Mouse (Mus musculus) heart, embryonic 12.5 days (tissue): ENCODE measurements around the gene Gm42715. TPM values are rescaled to one million over a fixed set of nuclear protein-coding genes. Genes with fewer than 3 reads are reported as not detected.
A peak's percentile ranks its signal among the peaks of the same experiment; 100 is the strongest.

Source experiments
- ATAC-seq: fragments of 200-750 bp; cut with Nextera tagmentation; 2 replicates; pipeline ENCODE4 v1.8.0; 2017; ENCODE audit warnings: moderate TSS enrichment, moderate library complexity; ENCODE audit not compliant: insufficient number of reproducible peaks, low FRiP score
- H3K27ac ChIP-seq: fragments of 300-500 bp; sonication (generic); 2 replicates; pipeline ENCODE4 v1.5.1; 2016; ENCODE audit warnings: mild to moderate bottlenecking, moderate library complexity; ENCODE audit not compliant: poor library complexity, severe bottlenecking
- H3K27me3 ChIP-seq: fragments of 300-500 bp; sonication (generic); replicated peaks from 2 replicates; pipeline ENCODE4 v1.6.1; 2016; ENCODE audit warnings: mild to moderate bottlenecking, moderate library complexity
- H3K36me3 ChIP-seq: fragments of 300-500 bp; sonication (generic); 2 replicates; pipeline ENCODE4 v1.6.1; 2016; ENCODE audit warnings: mild to moderate bottlenecking, moderate library complexity
- H3K4me1 ChIP-seq: fragments of 300-500 bp; sonication (generic); replicated peaks from 2 replicates; pipeline ENCODE4 v1.6.1; 2016; ENCODE audit warnings: mild to moderate bottlenecking
- H3K4me2 ChIP-seq: fragments of 300-500 bp; sonication (generic); 2 replicates; pipeline ENCODE4 v1.6.1; 2016; ENCODE audit warnings: mild to moderate bottlenecking, moderate library complexity
- H3K4me3 ChIP-seq: fragments of 300-500 bp; sonication (generic); 2 replicates; pipeline ENCODE4 v1.5.1; 2016; ENCODE audit warnings: mild to moderate bottlenecking
- H3K9ac ChIP-seq: fragments of 300-500 bp; sonication (generic); 2 replicates; pipeline ENCODE4 v1.6.1; 2016; ENCODE audit warnings: mild to moderate bottlenecking, moderate library complexity
- H3K9me3 ChIP-seq: fragments of 300-500 bp; sonication (generic); replicated peaks from 2 replicates; pipeline ENCODE4 v1.6.1; 2016; ENCODE audit warnings: mild to moderate bottlenecking, moderate library complexity
- WGBS: fragments of 180-500 bp; shearing (Covaris S2); methylation state at CpG from one replicate; pipeline ENCODE4 v1.1.7; 2016; 5-methylcytosine and 5-hydroxymethylcytosine counted together
- polyA plus RNA-seq: library from polyadenylated mRNA; unstranded; fragments of >200 nt; fragmentation: Nextera tagmentation; extraction: Ambion mirVana; gene quantifications from 2 replicates; pipeline ENCODE4 v1.2.1, GENCODE M21; 2016

Gm42715 gene
- polyA plus RNA-seq, 1 experiment from 2014 or later, result 8.5 TPM

GRCm38 (mm10) chr7:127586149-127586548, 66.8 kb downstream of the Gm42715 start:
- 66% methylated on average over 6 of the region's 6 CpGs for WGBS
- peaks cover 59% of the 10 kb centered on the region for H3K36me3 ChIP-seq
- H3K27ac ChIP-seq, result no peak overlapping the region
- no peak overlapping the region for H3K4me2 ChIP-seq
- ATAC-seq, result no peak
- H3K4me1 ChIP-seq, result peaks cover 17% of the 10 kb centered on the region
- H3K9ac ChIP-seq, result no peak overlapping the region
- no peak overlapping the region for H3K4me3 ChIP-seq
- no peaks in the 10 kb centered on the region for H3K9me3 ChIP-seq
- no peaks in the 10 kb centered on the region for H3K27me3 ChIP-seq

GRCm38 (mm10) chr7:127587196-127587595, 67.8 kb downstream of the Gm42715 start:
- H3K9ac ChIP-seq, result peak overlapping the region; percentile 77; the same call in 1 of the 2 replicates
- no peaks in the 10 kb centered on the region for H3K27me3 ChIP-seq
- peaks cover 59% of the 10 kb centered on the region for H3K36me3 ChIP-seq
- H3K4me3 ChIP-seq, result peak overlapping the region; percentile 93
- WGBS, result 64% methylated on average over 5 of the region's 5 CpGs
- no peaks in the 10 kb centered on the region for H3K9me3 ChIP-seq
- H3K4me2 ChIP-seq, result peak overlapping the region; percentile 92
- peak overlapping the region; percentile 66; the same call in 1 of the 2 replicates for H3K27ac ChIP-seq
- ATAC-seq, result no peak
- peaks cover 17% of the 10 kb centered on the region for H3K4me1 ChIP-seq

- peak; percentile 96 for ATAC-seq
- peak within 1 kb of the TSS; percentile 66 for H3K27ac ChIP-seq
- no peaks in the 10 kb centered on the region for H3K27me3 ChIP-seq
- no peaks in the 10 kb centered on the region for H3K9me3 ChIP-seq
- peaks cover 17% of the 10 kb centered on the region for H3K4me1 ChIP-seq
- H3K4me3 ChIP-seq, result peak within 1 kb of the TSS; percentile 93
- WGBS, result under 1% methylated on average over 50 of the region's 50 CpGs
- peak within 1 kb of the TSS; percentile 92 for H3K4me2 ChIP-seq
- H3K9ac ChIP-seq, result peak within 1 kb of the TSS; percentile 91
- H3K36me3 ChIP-seq, result peaks cover 59% of the 10 kb centered on the region
Measured at GRCm38 (mm10) chr7:127588011-127588871, 68.9 kb downstream of the Gm42715 start, which contains the start of the genes Ccdc189 and Rnf40. Gene Ccdc189, minus strand, starts transcription at chr7:127588595. Gene Rnf40, plus strand, starts transcription at chr7:127588767.

GRCm38 (mm10) chr7:127588901-127589300, 69.5 kb downstream of the Gm42715 start:
- Histone ChIP-seq H3K27me3 (no peaks in the 10 kb centered on the region), H3K27ac (peak overlapping the region; percentile 36), H3K9me3 (no peaks in the 10 kb centered on the region), H3K9ac (peak overlapping the region; percentile 91), H3K36me3 (peaks cover 59% of the 10 kb centered on the region), H3K4me2 (peak overlapping the region; percentile 92), H3K4me1 (peaks cover 17% of the 10 kb centered on the region), H3K4me3 (peak overlapping the region; percentile 93)
- WGBS, result 4% methylated on average over 29 of the region's 29 CpGs
- ATAC-seq, result no peak

- no peaks in the 10 kb centered on the region for H3K9me3 ChIP-seq
- peaks cover 17% of the 10 kb centered on the region for H3K4me1 ChIP-seq
- peak overlapping the region; percentile 92 for H3K4me2 ChIP-seq
- H3K4me3 ChIP-seq, result peak overlapping the region; percentile 93
- no peak overlapping the region for H3K27ac ChIP-seq
- peaks cover 59% of the 10 kb centered on the region for H3K36me3 ChIP-seq
- H3K27me3 ChIP-seq, result no peaks in the 10 kb centered on the region
- 93% methylated on average over 9 of the region's 9 CpGs for WGBS
- ATAC-seq, result no peak
- H3K9ac ChIP-seq, result peak overlapping the region; percentile 91; the same call in 1 of the 2 replicates
Measured at GRCm38 (mm10) chr7:127589637-127590036, 70.3 kb downstream of the Gm42715 start.

- H3K4me2 ChIP-seq, result no peak overlapping the region
- H3K4me3 ChIP-seq, result no peak overlapping the region
- H3K27ac ChIP-seq, result no peak overlapping the region
- ATAC-seq, result no peak
- 84% methylated on average over 10 of the region's 10 CpGs for WGBS
- no peaks in the 10 kb centered on the region for H3K27me3 ChIP-seq
- H3K36me3 ChIP-seq, result peaks cover 68% of the 10 kb centered on the region
- H3K9me3 ChIP-seq, result no peaks in the 10 kb centered on the region
- H3K9ac ChIP-seq, result no peak overlapping the region
- H3K4me1 ChIP-seq, result peaks cover 17% of the 10 kb centered on the region
Measured at GRCm38 (mm10) chr7:127591108-127591507, 71.7 kb downstream of the Gm42715 start.

GRCm38 (mm10) chr7:127592575-127592974, 73.2 kb downstream of the Gm42715 start:
- no peaks in the 10 kb centered on the region for H3K9me3 ChIP-seq
- no peak for ATAC-seq
- H3K27ac ChIP-seq, result no peak overlapping the region
- H3K9ac ChIP-seq, result no peak overlapping the region
- WGBS, result 91% methylated on average over 14 of the region's 14 CpGs
- no peak overlapping the region for H3K4me2 ChIP-seq
- no peak overlapping the region for H3K4me3 ChIP-seq
- H3K27me3 ChIP-seq, result no peaks in the 10 kb centered on the region
- peaks cover 82% of the 10 kb centered on the region for H3K36me3 ChIP-seq
- peaks cover 10% of the 10 kb centered on the region for H3K4me1 ChIP-seq

GRCm38 (mm10) chr7:127596747-127597146, 77.4 kb downstream of the Gm42715 start:
- no peak for ATAC-seq
- 94% methylated on average over 17 of the region's 17 CpGs for WGBS

GRCm38 (mm10) chr7:127600612-127601011, 81.2 kb downstream of the Gm42715 start:
- ATAC-seq, result no peak
- H3K27me3 ChIP-seq, result no peaks in the 10 kb centered on the region
- peaks cover 91% of the 10 kb centered on the region for H3K36me3 ChIP-seq
- no peaks in the 10 kb centered on the region for H3K4me1 ChIP-seq
- H3K4me3 ChIP-seq, result no peak overlapping the region
- no peak overlapping the region for H3K27ac ChIP-seq
- no peaks in the 10 kb centered on the region for H3K9me3 ChIP-seq
- WGBS, result 95% methylated on average over 7 of the region's 7 CpGs
- no peak overlapping the region for H3K9ac ChIP-seq
- H3K4me2 ChIP-seq, result no peak overlapping the region

More at GRCm38 (mm10) chr7:127596747-127597146, 77.4 kb downstream of the Gm42715 start:
- Histone ChIP-seq H3K9ac (no peak overlapping the region), H3K9me3 (no peaks in the 10 kb centered on the region), H3K36me3 (peaks cover 99% of the 10 kb centered on the region), H3K27me3 (no peaks in the 10 kb centered on the region), H3K4me3 (no peak overlapping the region), H3K4me2 (no peak overlapping the region), H3K4me1 (no peaks in the 10 kb centered on the region), H3K27ac (no peak overlapping the region)

GRCm38 (mm10) chr7:127601735-127602134, 82.4 kb downstream of the Gm42715 start:
- Histone ChIP-seq H3K4me1 (no peaks in the 10 kb centered on the region), H3K9me3 (no peaks in the 10 kb centered on the region), H3K27ac (no peak overlapping the region), H3K9ac (no peak overlapping the region), H3K4me3 (no peak overlapping the region), H3K36me3 (peaks cover 85% of the 10 kb centered on the region), H3K27me3 (no peaks in the 10 kb centered on the region), H3K4me2 (no peak overlapping the region)
- 82% methylated on average over 4 of the region's 4 CpGs for WGBS
- ATAC-seq, result no peak

GRCm38 (mm10) chr7:127602903-127603302, 83.5 kb downstream of the Gm42715 start:
- H3K4me1 ChIP-seq, result no peaks in the 10 kb centered on the region
- H3K9ac ChIP-seq, result no peak overlapping the region
- no peak for ATAC-seq
- peaks cover 81% of the 10 kb centered on the region for H3K36me3 ChIP-seq
- no peaks in the 10 kb centered on the region for H3K27me3 ChIP-seq
- no peak overlapping the region for H3K4me3 ChIP-seq
- H3K27ac ChIP-seq, result no peak overlapping the region
- H3K4me2 ChIP-seq, result no peak overlapping the region
- 77% methylated on average over 2 of the region's 2 CpGs for WGBS
- no peaks in the 10 kb centered on the region for H3K9me3 ChIP-seq
